8 mouse cellular contexts compared by ENCODE assay signal in genomic region chrX:97431391-97431803, GRCm38 (mm10). TPM values are rescaled to one million over a fixed set of nuclear protein-coding genes. Genes with fewer than 3 reads are reported as not detected.
A peak's percentile ranks its signal among the peaks of the same experiment; 100 is the strongest.
DNase-seq lines count a peak whose midpoint lies in the region; ATAC-seq and TF ChIP-seq lines count a peak whose summit lies in the region.

No protein-coding gene starts in this region.

- H3K4me2 ChIP-seq in heart, embryonic 16.5 days (ENCODE audit: low read depth, low read length) = peak overlapping the region; percentile 43
- H3K4me2 ChIP-seq in myocyte (ENCODE audit: low read depth) = peak overlapping the region; percentile 50

- H3K4me1 ChIP-seq in forebrain, embryonic 10.5 days = no peaks in the 10 kb centered on the region
- H3K4me1 ChIP-seq in heart, embryonic 16.5 days (ENCODE audit: control insufficient read depth, insufficient read depth, low read length) = no peaks in the 10 kb centered on the region
- H3K4me1 ChIP-seq in liver, adult 2 months (ENCODE audit: control insufficient read depth, insufficient read depth, low read length) = no peaks in the 10 kb centered on the region
- no peaks in the 10 kb centered on the region for H3K4me1 ChIP-seq in testis, adult 2 months (ENCODE audit: control insufficient read depth, insufficient read depth, low read length)

- H3K9ac ChIP-seq in heart, embryonic 16.5 days (ENCODE audit: low read length) = peak overlapping the region; percentile 65
- H3K9ac ChIP-seq in liver, adult 2 months (ENCODE audit: low read depth, low read length) = peak overlapping the region; percentile 92

- no peaks in the 10 kb centered on the region for H3K36me3 ChIP-seq in forebrain, embryonic 10.5 days (replicated peaks)
- no peaks in the 10 kb centered on the region for H3K36me3 ChIP-seq in heart, embryonic 16.5 days (ENCODE audit: control insufficient read depth, insufficient read depth)
- no peaks in the 10 kb centered on the region for H3K36me3 ChIP-seq in liver, adult 2 months (ENCODE audit: control insufficient read depth, insufficient read depth, low read length)
- no peaks in the 10 kb centered on the region for H3K36me3 ChIP-seq in myocyte (ENCODE audit: control insufficient read depth, insufficient read depth)
- no peaks in the 10 kb centered on the region for H3K36me3 ChIP-seq in testis, adult 2 months (ENCODE audit: control insufficient read depth, insufficient read depth, low read length)

- no peak overlapping the region for H3K27ac ChIP-seq in forebrain, embryonic 10.5 days
- H3K27ac ChIP-seq in heart, embryonic 16.5 days (ENCODE audit: low read length) = no peak overlapping the region
- H3K27ac ChIP-seq in liver, adult 2 months (replicated peaks; ENCODE audit: insufficient read depth, low read depth, low read length) = no peak overlapping the region
- 0 out of 2 replicates have a peak overlapping the region, but pooled peaks have one; percentile 70 for H3K27ac ChIP-seq in testis, adult 2 months (ENCODE audit: control insufficient read depth, insufficient read depth, low read depth, low read length)

- WGBS in forebrain, embryonic 10.5 days = 19% methylated on average over 6 of the region's 6 CpGs
- WGBS in heart, embryonic 16.5 days = 13% methylated on average over 6 of the region's 6 CpGs
- under 1% methylated on average over 6 of the region's 6 CpGs for WGBS in liver, adult 2 months

- no peaks in the 10 kb centered on the region for H3K9me3 ChIP-seq in forebrain, embryonic 10.5 days
- H3K9me3 ChIP-seq in heart, embryonic 16.5 days (replicated peaks; ENCODE audit: control insufficient read depth, low read length) = no peaks in the 10 kb centered on the region

- TF ChIP-seq CTCF in liver, adult 2 months (IDR thresholded peaks at IDR 0.05; ENCODE audit: low read depth, low read length) = 0 out of 2 replicates have a peak, but pooled peaks have one; percentile 29
- no peak for TF ChIP-seq CTCF in testis, adult 2 months (IDR thresholded peaks at IDR 0.05; ENCODE audit: control insufficient read depth, insufficient read depth, insufficient replicate concordance, low read depth, low read length)

- no peaks in the 10 kb centered on the region for H3K79me2 ChIP-seq in liver, adult 2 months (ENCODE audit: control insufficient read depth, insufficient read depth, low read length)
- H3K79me2 ChIP-seq in myocyte (ENCODE audit: control insufficient read depth, insufficient read depth) = no peaks in the 10 kb centered on the region

- ATAC-seq in heart, embryonic 16.5 days (replicated peaks; ENCODE audit: extremely low read depth, insufficient read depth, low FRiP score) = no peak

- TF ChIP-seq POLR2A in liver, adult 2 months (IDR thresholded peaks at IDR 0.05; ENCODE audit: extremely low read depth, insufficient read depth, low read length) = no peak
- TF ChIP-seq POLR2A in myocyte (IDR thresholded peaks at IDR 0.05; ENCODE audit: insufficient read length, low read depth) = no peak
- TF ChIP-seq POLR2A in testis, adult 2 months (IDR thresholded peaks at IDR 0.05; ENCODE audit: control insufficient read depth, low read depth, low read length) = no peak

- DNase-seq in ES-CJ7 (ENCODE audit: low read depth, low spot score) = peak; percentile 12
- DNase-seq in brain, embryonic 18.5 days (ENCODE audit: low read depth, low spot score) = peak; percentile 49
- DNase-seq in forebrain, embryonic 10.5 days (ENCODE audit: extremely low spot score, low spot score) = peak; percentile 17
- DNase-seq in kidney, postnatal 14 days = peak; percentile 49
- DNase-seq in liver, adult 2 months (ENCODE audit: extremely low read depth, low read depth, low spot score) = peak; percentile 57

- peak overlapping the region; percentile 44 for H3K4me3 ChIP-seq in forebrain, embryonic 10.5 days
- peak overlapping the region; percentile 59 for H3K4me3 ChIP-seq in heart, embryonic 16.5 days (ENCODE audit: low read length)
- H3K4me3 ChIP-seq in liver, adult 2 months (ENCODE audit: insufficient read depth, low read depth, low read length) = peak overlapping the region; percentile 66
- H3K4me3 ChIP-seq in myocyte = peak overlapping the region; percentile 11
- peak overlapping the region; percentile 59; the same call in 1 of the 2 replicates for H3K4me3 ChIP-seq in testis, adult 2 months (ENCODE audit: control insufficient read depth, low read depth, low read length)

- H3K27me3 ChIP-seq in forebrain, embryonic 10.5 days (ENCODE audit: poor library complexity, severe bottlenecking) = no peaks in the 10 kb centered on the region
- H3K27me3 ChIP-seq in heart, embryonic 16.5 days (ENCODE audit: control insufficient read depth, insufficient read depth, low read length) = no peaks in the 10 kb centered on the region
- H3K27me3 ChIP-seq in liver, adult 2 months (ENCODE audit: control insufficient read depth, insufficient read depth, low read length) = no peaks in the 10 kb centered on the region
- H3K27me3 ChIP-seq in myocyte (ENCODE audit: control insufficient read depth, insufficient read depth, insufficient read length) = no peaks in the 10 kb centered on the region
- H3K27me3 ChIP-seq in testis, adult 2 months (ENCODE audit: control insufficient read depth, insufficient read depth, low read length) = no peaks in the 10 kb centered on the region

- no peak overlapping the region for H3ac ChIP-seq in myocyte (ENCODE audit: control insufficient read depth, insufficient read length)

TF ChIP-seq in myocyte, 11 proteins besides CTCF, POLR2A, EP300 and RAD21:
- TF ChIP-seq TCF12 (IDR thresholded peaks at IDR 0.05; ENCODE audit: insufficient read depth, poor library complexity, severe bottlenecking) (no peak), E2F4 (IDR thresholded peaks at IDR 0.05; ENCODE audit: insufficient read depth) (no peak), USF1 (IDR thresholded peaks at IDR 0.05; ENCODE audit: low read depth) (no peak), POLR2AphosphoS2 (IDR thresholded peaks at IDR 0.05; ENCODE audit: insufficient read length, low read depth) (no peak), SRF (IDR thresholded peaks at IDR 0.05; ENCODE audit: control insufficient read depth, insufficient read length, low read depth) (no peak), TCF3 (IDR thresholded peaks at IDR 0.05; ENCODE audit: insufficient read length, low read depth) (no peak), MYOG (IDR thresholded peaks at IDR 0.05; ENCODE audit: control insufficient read depth in 1 of 3, insufficient read depth in 1 of 3, insufficient read length in 2 of 3, low read depth in 2 of 3) (no peak), MYOD1 (IDR thresholded peaks at IDR 0.05; ENCODE audit: control insufficient read depth in 1 of 3, insufficient read length in 2 of 3, low read depth in 2 of 3) (no peak), CEBPB (IDR thresholded peaks at IDR 0.05; ENCODE audit: insufficient read depth, poor library complexity, severe bottlenecking) (no peak), MAX (IDR thresholded peaks at IDR 0.05; ENCODE audit: low read depth) (no peak), REST (IDR thresholded peaks at IDR 0.05; ENCODE audit: insufficient read depth, insufficient read length) (no peak)
TF ChIP-seq in myocyte: peak in this region for 0.

RNA-seq across cellular contexts. Expression of gene Eda2r, which starts 54.4 kb away (rescaled TPM):
- 1.4 and 2.1 TPM in 2 replicates for polyA plus RNA-seq in forebrain, embryonic 10.5 days (2016; fragmentation: Nextera tagmentation; extraction: Ambion mirVana)
- 1.3 and 1.4 TPM in 2 replicates for polyA plus RNA-seq in heart, embryonic 16.5 days (2015; fragmentation: Nextera tagmentation; extraction: Ambion mirVana)
- total RNA-seq in liver, adult 2 months (2014; rRNA removed) = 0.74 and 1.5 TPM in 2 replicates
- polyA plus RNA-seq in liver, adult 2 months (2012; rRNA removed) = 0.04 and 0.35 TPM in 2 replicates
- polyA plus RNA-seq in myocyte (2012; fragmentation: generic; extraction: Trizol) = 30.2 TPM
- 0.15 and 0.23 TPM in 2 replicates for polyA plus RNA-seq in testis, adult 2 months (2012; rRNA removed)

Comparison
In these comparisons a context has a peak if more than half of its experiments do, and no peak if none do; other contexts are left out.
1. H3K4me3 ChIP-seq: peak in every context shown above with its lines; median percentile 66 in liver, adult 2 months; 59 in heart, embryonic 16.5 days; 59 in testis, adult 2 months; 44 in forebrain, embryonic 10.5 days; 11 in myocyte.
2. RNA of gene Eda2r, which starts 54.4 kb away (polyA plus RNA-seq): 30.2 TPM in myocyte (single experiment); 1.4 to 2.1 TPM in forebrain, embryonic 10.5 days, 1.3 to 1.4 TPM in heart, embryonic 16.5 days, 0.04 to 0.35 TPM in liver, adult 2 months and 0.15 to 0.23 TPM in testis, adult 2 months; every median in the first group is over 10 times any median in the second.
3. Peak in every context shown above with its lines, with median percentiles within 50 percentile points of each other: DNase-seq.